Mouse (Mus musculus) urinary bladder, postnatal 4 days (tissue): ENCODE results near the gene Cyp4a30b.
"Not testable (repeated sequence)": the region's sequence is repeated elsewhere in the genome, so short reads cannot be mapped to it uniquely, and the experiment has no call there.

ENCODE experiments used
- DNase-seq, 2 experiments: peaks; one replicate each; pipeline ENCODE4 v3.0.0; 2021 to 2022; ENCODE audit warnings: low spot score in 2 of 2

Cyp4a30b gene

DNA sequence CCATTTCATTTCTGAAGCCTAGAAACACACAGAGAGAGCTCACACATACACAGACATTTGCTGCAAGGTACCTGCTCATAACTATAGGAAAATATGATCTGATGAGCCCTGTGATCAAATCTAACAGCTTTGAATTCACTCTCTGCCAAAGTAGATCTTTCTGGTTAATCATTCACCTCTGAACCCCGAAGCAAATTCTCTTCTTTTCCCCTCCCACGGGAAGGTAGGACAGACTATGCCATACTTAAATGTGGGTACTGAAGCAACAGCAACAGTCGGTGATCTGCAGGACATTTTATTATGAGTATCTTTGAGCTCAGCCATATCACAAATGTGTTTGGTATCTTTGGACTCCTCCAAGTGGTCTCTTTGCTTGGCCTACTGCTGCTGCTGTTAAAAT is at the start of gene Cyp4a30b:
Gene Cyp4a30b (plus strand): TSS at position 301 of the 400 bp plus-strand sequence.
- DNase-seq = no peak

- not testable (repeated sequence) for DNase-seq
Measured at GRCm38 (mm10) chr4:115411324-115411723, 41.1 kb upstream of the Cyp4a30b start, which contains the start of gene Cyp4a12b. Cyp4a12b (plus strand) TSS chr4:115411624.

DNA sequence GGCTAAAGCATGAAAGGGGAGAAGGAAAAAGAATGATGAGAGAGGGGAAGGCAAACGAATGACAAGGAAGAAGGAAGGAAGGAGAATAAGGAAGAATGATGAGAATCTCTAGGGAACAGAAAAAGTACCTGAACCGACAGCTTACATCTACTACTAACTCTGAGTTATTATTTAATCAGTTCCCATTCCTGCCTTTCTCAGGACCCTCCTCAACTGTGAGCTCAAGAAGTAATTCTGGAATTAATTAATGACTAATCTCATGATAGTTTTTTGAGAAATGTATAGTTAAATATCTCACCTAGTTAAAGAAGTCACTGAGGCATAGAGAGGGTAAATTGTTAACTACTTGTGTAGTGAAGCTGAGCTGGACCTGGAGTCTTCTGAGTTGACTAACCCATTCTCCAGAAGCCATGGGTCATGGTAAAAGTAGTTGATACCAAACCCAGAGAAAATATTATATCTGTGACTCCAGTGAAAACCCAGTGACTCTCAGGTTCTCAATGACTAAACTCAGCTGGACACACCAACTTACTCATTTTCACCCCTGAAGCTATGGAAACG is 1.7 kb upstream of the Cyp4a30b start:
- no peak for DNase-seq

DNA sequence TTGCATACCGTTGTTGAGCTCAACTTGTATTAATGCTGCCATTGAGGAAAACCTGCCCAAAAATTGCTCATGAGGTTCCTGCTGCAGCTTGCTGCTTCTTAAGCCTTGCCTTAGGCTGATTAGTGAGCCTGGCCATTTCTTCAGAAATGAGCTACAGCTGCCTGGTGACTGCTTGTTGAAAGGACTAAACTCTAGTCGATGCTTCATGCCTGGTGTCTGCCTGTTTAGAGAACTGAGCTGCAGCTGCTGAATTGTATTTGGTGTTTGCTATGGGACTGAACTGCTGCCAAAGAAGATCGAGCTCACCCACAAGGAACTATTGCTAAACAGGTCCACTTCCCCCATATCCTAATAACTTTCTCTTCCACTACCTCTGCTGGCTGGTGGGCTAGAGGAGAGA is 21.2 kb downstream of the Cyp4a30b start:
- not testable (repeated sequence) for DNase-seq

GRCm38 (mm10) chr4:115476051-115476450 is 23.6 kb downstream of the Cyp4a30b start:
- DNase-seq = not testable (repeated sequence)

GRCm38 (mm10) chr4:115481006-115481652 is 28.7 kb downstream of the Cyp4a30b start:
- DNase-seq = no peak

DNA sequence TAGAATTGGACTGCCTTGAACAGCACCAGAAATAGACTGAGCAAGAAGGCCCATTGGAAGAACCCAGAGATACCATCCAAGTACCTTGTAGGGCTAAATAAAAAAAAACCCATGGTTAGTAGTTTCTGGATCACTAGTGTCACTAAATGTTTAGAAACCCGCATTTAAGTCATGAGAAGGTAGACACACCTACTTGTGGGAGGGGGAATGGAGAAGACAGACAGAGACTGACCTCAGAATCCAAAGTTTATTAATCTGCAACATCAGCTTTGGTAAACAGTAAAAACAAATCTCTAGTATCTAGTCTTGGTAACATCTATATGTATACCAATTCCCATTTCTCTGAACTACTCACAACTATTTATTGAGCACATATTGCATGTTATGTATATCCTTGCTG is 43.6 kb downstream of the Cyp4a30b start, which contains the start of gene Cyp4a14:
Gene Cyp4a14 (minus strand): TSS at position 142 of the 400 bp plus-strand sequence.
- DNase-seq = no peak

- DNase-seq = no peak
Measured at GRCm38 (mm10) chr4:115497466-115497865, 45.1 kb downstream of the Cyp4a30b start.

DNA sequence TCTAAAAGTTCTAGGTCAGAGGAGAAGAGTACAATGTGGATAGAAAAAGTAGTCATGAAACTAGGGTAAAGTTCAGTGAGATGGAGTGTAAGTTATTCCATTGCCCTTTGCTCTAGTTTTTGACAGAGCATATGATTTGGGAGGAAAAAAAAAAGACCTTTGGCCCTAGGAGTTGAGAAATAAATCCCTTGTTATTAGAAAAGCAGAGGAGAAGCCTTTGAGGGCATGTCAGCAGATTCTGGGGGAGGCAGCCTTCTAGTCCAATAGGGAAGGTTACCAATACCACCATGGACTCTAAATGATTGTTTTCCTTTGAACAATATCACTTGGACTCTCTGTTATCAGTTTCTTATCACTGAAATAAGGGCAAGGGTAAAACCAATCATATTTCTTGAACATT is 61.6 kb downstream of the Cyp4a30b start:
- not testable (repeated sequence) for DNase-seq

DNA sequence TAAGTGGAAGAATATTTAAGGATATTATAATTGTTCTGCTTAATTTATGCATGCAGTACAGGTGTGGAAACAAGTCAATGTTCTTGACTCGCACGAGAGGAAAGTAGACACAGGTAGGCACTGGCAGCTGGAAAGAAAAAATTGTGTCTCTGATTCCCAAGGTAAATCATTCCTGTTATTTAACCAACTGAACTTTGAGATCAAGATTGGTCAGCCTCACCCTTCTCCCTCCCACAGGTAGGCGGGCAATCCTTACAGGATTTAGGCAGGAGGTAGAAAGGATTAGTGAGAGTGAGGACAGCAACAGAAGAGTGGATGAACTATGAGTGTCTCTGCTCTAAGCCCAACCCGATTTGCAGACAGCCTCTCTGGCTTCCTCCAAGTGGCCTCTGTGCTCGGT is 65.6 kb downstream of the Cyp4a30b start, which contains the start of gene Cyp4a10:
Gene Cyp4a10 (plus strand): TSS at position 265 of the 400 bp plus-strand sequence.
- DNase-seq = not testable (repeated sequence)

GRCm38 (mm10) chr4:115519444-115519843 is 67.0 kb downstream of the Cyp4a30b start:
- DNase-seq = no peak
